Mouse (Mus musculus): ENCODE data around the gene Tmed8. TPM values are rescaled to one million over a fixed set of nuclear protein-coding genes. Genes with fewer than 3 reads are reported as not detected.

Gene Tmed8
- polyA plus RNA-seq (2012; rRNA removed) = 2.9 and 3.3 TPM in 2 replicates

- H3K4me3 ChIP-seq (ENCODE audit: control insufficient read depth, low read depth, low read length) = peak within 1 kb of the TSS; percentile 82
- peaks cover 4% of the 10 kb centered on the region; the same call in 1 of the 2 replicates for H3K4me1 ChIP-seq (ENCODE audit: control insufficient read depth, insufficient read depth, low read length)
- peaks cover 2% of the 10 kb centered on the region for H3K36me3 ChIP-seq (ENCODE audit: control insufficient read depth, insufficient read depth, low read length)
- H3K27ac ChIP-seq (ENCODE audit: control insufficient read depth, insufficient read depth, low read depth, low read length) = peak within 1 kb of the TSS; percentile 33
- TF ChIP-seq POLR2A (IDR thresholded peaks at IDR 0.05; ENCODE audit: control insufficient read depth, low read depth, low read length) (no peak; the same call in 1 of the 2 replicates), CTCF (IDR thresholded peaks at IDR 0.05; ENCODE audit: control insufficient read depth, insufficient read depth, insufficient replicate concordance, low read depth, low read length) (no peak)
- H3K27me3 ChIP-seq (ENCODE audit: control insufficient read depth, insufficient read depth, low read length) = no peaks in the 10 kb centered on the region
Observed at GRCm38 (mm10) chr12:87199973-87200586, at the start of gene Tmed8. Gene Tmed8 (minus strand): TSS chr12:87200454.

DNA sequence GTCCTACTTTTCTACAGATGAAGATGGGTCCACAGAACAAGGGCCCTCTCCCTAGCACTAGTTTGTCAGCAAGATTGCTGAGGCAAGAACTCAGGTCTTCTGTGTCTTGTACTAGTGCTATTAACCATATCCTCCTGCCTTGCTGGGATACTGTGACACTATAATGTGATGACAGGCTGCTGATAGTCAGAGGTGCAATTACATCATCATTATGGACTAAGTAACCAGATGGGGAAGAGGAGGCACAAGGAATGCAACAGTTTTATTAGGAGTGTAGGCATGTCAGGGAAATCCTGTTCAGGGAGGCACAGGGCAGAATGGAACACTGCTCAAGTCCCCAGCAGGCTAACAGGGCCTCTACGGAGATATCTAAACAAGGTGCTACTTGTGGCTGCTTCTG, 38.4 kb upstream of the Tmed8 start, which contains the start of gene Noxred1:
Noxred1 (minus strand) TSS at position 101 of the 400 bp plus-strand sequence.
- no peaks in the 10 kb centered on the region for H3K27me3 ChIP-seq (ENCODE audit: control insufficient read depth, insufficient read depth, low read length)
- peaks cover 10% of the 10 kb centered on the region for H3K36me3 ChIP-seq (ENCODE audit: control insufficient read depth, insufficient read depth, low read length)
- peak within 1 kb of the TSS; percentile 52 for H3K27ac ChIP-seq (ENCODE audit: control insufficient read depth, insufficient read depth, low read depth, low read length)
- TF ChIP-seq POLR2A (IDR thresholded peaks at IDR 0.05; ENCODE audit: control insufficient read depth, low read depth, low read length) = no peak
- TF ChIP-seq CTCF (IDR thresholded peaks at IDR 0.05; ENCODE audit: control insufficient read depth, insufficient read depth, insufficient replicate concordance, low read depth, low read length) = no peak
- H3K4me1 ChIP-seq (ENCODE audit: control insufficient read depth, insufficient read depth, low read length) = no peaks in the 10 kb centered on the region
- peak within 1 kb of the TSS; percentile 79 for H3K4me3 ChIP-seq (ENCODE audit: control insufficient read depth, low read depth, low read length)

DNA sequence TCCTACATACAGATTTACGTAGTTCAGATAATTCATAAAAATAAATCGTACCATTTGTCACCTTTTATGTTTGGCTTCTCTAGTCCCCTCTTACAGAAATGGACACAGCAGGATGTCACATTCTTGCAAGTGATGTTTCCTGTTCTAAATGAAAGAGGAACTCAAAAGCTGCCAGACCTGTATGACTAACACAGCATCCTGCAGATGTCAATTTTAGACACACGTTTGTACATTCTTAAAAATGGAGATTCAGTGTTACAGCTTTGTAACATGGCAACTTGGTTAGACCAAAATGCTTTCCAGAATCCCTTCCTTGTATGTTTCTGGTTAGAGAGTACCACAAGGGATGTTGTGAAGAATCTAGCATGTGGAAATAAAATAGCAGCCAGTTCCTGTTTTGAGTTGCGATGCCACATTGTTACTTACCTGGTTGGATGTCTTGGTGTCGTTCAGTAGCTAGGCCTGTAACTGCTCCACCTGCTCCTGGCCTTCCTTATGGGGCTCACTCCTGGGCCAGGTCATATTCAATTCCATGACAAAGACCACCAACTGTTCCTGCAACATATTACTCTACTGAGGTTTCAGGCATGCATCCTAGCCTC, 36.7 kb upstream of the Tmed8 start:
- Histone ChIP-seq H3K27me3 (ENCODE audit: control insufficient read depth, insufficient read depth, low read length) (no peaks in the 10 kb centered on the region), H3K4me1 (ENCODE audit: control insufficient read depth, insufficient read depth, low read length) (no peaks in the 10 kb centered on the region), H3K4me3 (ENCODE audit: control insufficient read depth, low read depth, low read length) (peak overlapping the region; percentile 67), H3K36me3 (ENCODE audit: control insufficient read depth, insufficient read depth, low read length) (peaks cover 9% of the 10 kb centered on the region), H3K27ac (ENCODE audit: control insufficient read depth, insufficient read depth, low read depth, low read length) (no peak overlapping the region)
- no peak for TF ChIP-seq POLR2A (IDR thresholded peaks at IDR 0.05; ENCODE audit: control insufficient read depth, low read depth, low read length)
- TF ChIP-seq CTCF (IDR thresholded peaks at IDR 0.05; ENCODE audit: control insufficient read depth, insufficient read depth, insufficient replicate concordance, low read depth, low read length) = no peak

DNA sequence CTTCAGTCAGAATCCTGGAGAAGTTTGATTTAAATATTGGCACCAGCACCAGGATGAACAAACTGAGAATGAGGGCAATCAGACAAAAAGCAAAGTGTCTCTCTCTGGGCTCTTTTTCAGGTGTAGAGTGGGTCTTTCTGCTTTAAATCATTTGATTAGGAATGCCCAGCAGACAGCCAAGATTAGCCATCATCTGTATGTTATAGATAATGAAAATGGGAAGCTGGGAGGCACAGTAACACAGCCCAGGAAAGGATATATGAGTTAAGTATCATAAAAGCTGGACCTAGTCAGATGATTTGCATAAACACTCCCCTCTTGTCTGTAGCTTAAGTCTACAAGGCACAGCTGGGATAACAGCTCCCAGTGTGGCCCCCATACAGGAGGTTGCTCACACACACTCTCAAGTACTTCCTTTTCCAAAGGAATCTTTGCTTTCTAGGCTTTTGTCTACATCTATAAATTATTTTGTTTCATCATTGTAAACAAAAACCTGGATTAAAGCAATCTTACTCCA, 30.2 kb upstream of the Tmed8 start:
- TF ChIP-seq CTCF (IDR thresholded peaks at IDR 0.05; ENCODE audit: control insufficient read depth, insufficient read depth, insufficient replicate concordance, low read depth, low read length) (no peak), POLR2A (IDR thresholded peaks at IDR 0.05; ENCODE audit: control insufficient read depth, low read depth, low read length) (no peak)
- Histone ChIP-seq H3K27ac (ENCODE audit: control insufficient read depth, insufficient read depth, low read depth, low read length) (no peak overlapping the region), H3K36me3 (ENCODE audit: control insufficient read depth, insufficient read depth, low read length) (no peaks in the 10 kb centered on the region), H3K27me3 (ENCODE audit: control insufficient read depth, insufficient read depth, low read length) (no peaks in the 10 kb centered on the region), H3K4me3 (ENCODE audit: control insufficient read depth, low read depth, low read length) (no peak overlapping the region), H3K4me1 (ENCODE audit: control insufficient read depth, insufficient read depth, low read length) (no peaks in the 10 kb centered on the region)

- no peak overlapping the region for H3K4me3 ChIP-seq (ENCODE audit: control insufficient read depth, low read depth, low read length)
- no peaks in the 10 kb centered on the region for H3K27me3 ChIP-seq (ENCODE audit: control insufficient read depth, insufficient read depth, low read length)
- TF ChIP-seq POLR2A (IDR thresholded peaks at IDR 0.05; ENCODE audit: control insufficient read depth, low read depth, low read length) = no peak
- no peak for TF ChIP-seq CTCF (IDR thresholded peaks at IDR 0.05; ENCODE audit: control insufficient read depth, insufficient read depth, insufficient replicate concordance, low read depth, low read length)
- H3K27ac ChIP-seq (ENCODE audit: control insufficient read depth, insufficient read depth, low read depth, low read length) = no peak overlapping the region
- H3K36me3 ChIP-seq (ENCODE audit: control insufficient read depth, insufficient read depth, low read length) = no peaks in the 10 kb centered on the region
- no peaks in the 10 kb centered on the region for H3K4me1 ChIP-seq (ENCODE audit: control insufficient read depth, insufficient read depth, low read length)
Observed at GRCm38 (mm10) chr12:87229633-87230032, 29.4 kb upstream of the Tmed8 start.

DNA sequence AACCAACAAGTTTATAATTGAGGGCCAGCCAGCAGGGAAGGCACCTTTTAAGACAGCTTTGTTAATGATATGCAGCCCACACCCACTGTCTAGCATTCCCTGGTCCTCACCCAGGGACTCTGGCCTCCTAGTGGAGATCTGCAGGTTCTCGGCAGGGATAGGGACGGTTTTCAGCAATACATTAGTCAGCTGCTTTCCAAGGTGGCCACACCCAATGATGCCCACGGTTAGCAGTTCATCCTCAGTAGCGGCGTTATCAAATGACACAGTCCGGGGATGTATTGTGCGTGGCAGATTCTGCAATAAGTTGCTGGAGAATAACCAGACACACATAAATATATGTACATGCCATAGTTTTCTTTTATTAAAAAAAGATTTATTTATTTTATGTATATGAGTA, 26.5 kb upstream of the Tmed8 start:
- TF ChIP-seq POLR2A (IDR thresholded peaks at IDR 0.05; ENCODE audit: control insufficient read depth, low read depth, low read length) (no peak), CTCF (IDR thresholded peaks at IDR 0.05; ENCODE audit: control insufficient read depth, insufficient read depth, insufficient replicate concordance, low read depth, low read length) (no peak)
- Histone ChIP-seq H3K27me3 (ENCODE audit: control insufficient read depth, insufficient read depth, low read length) (no peaks in the 10 kb centered on the region), H3K4me3 (ENCODE audit: control insufficient read depth, low read depth, low read length) (no peak overlapping the region), H3K36me3 (ENCODE audit: control insufficient read depth, insufficient read depth, low read length) (no peaks in the 10 kb centered on the region), H3K27ac (ENCODE audit: control insufficient read depth, insufficient read depth, low read depth, low read length) (no peak overlapping the region), H3K4me1 (ENCODE audit: control insufficient read depth, insufficient read depth, low read length) (no peaks in the 10 kb centered on the region)

DNA sequence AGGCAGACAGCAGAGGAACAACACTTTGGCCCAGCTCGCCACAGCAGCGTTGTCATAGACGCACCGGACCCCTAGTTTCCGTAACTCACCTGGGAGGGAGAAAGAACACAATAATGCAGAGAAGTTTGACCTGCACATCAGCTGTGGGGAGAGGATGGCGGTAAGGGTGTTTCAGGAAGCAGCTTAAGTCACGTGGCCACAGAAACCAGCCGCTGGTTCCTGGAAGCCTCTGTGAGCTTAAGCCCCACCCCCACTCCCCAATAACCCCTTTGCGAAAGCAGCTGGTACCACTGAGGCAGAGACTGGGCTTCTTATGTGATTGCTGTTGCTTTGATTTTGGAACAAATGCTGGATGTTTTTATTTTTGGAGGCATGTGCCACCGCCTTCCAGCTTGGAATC, 24.7 kb upstream of the Tmed8 start:
- Histone ChIP-seq H3K27me3 (ENCODE audit: control insufficient read depth, insufficient read depth, low read length) (no peaks in the 10 kb centered on the region), H3K4me3 (ENCODE audit: control insufficient read depth, low read depth, low read length) (no peak overlapping the region)

More for the DNA sequence above, 24.7 kb upstream of the Tmed8 start:
- Histone ChIP-seq H3K4me1 (ENCODE audit: control insufficient read depth, insufficient read depth, low read length) (no peaks in the 10 kb centered on the region), H3K27ac (ENCODE audit: control insufficient read depth, insufficient read depth, low read depth, low read length) (no peak overlapping the region), H3K36me3 (ENCODE audit: control insufficient read depth, insufficient read depth, low read length) (no peaks in the 10 kb centered on the region)
- TF ChIP-seq POLR2A (IDR thresholded peaks at IDR 0.05; ENCODE audit: control insufficient read depth, low read depth, low read length) = no peak
- TF ChIP-seq CTCF (IDR thresholded peaks at IDR 0.05; ENCODE audit: control insufficient read depth, insufficient read depth, insufficient replicate concordance, low read depth, low read length) = no peak
